Mouse (Mus musculus) Muller cell, postnatal 12 days (primary cell): ENCODE measurements around the gene Ccdc144b.

ENCODE experiments used
- DNase-seq: peaks from one replicate; pipeline ENCODE4 v3.0.0-alpha.2; 2015; ENCODE audit errors: inconsistent ontology term

The Ccdc144b gene

DNA sequence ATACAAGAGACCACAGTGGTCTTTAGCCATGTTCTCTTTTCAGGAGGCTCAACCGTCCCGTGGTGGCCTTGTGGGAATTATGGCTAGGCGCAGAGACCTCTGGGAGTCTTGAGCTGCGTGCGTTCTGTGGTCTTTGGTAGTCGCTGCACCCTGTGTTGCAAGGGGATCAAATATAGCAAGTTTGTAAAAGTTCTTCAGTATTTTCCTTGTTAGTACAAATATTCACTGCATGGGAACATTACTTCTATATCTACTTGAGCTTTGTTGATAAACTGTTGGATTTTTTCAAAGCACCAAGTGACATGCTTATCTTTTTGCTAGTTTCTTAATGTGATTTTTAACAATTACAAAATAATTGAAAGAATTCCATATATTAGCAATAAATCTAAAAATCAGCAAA, at the start of gene Ccdc144b:
Gene Ccdc144b (minus strand): TSS at position 101 of the 400 bp plus-strand sequence.
- DNase-seq = no peak

DNA sequence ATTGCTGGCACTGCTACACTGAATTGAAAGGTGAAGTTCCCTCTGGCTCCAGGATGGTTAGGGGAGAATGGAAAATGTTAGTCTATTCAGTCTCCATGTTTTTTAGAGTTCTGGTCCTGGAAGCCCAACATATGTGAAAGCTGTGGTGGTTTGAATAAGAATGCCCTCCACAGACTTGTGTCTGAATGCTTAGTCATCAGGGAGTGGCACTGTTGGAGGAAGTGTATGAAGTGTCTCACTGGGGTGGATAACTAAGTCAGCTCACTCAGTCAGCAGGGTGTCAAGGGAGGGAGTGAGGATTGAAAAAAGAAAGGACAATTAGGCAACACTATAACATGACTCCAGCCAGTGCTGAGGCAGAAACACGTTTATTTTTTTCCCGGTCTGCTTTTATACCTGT, 42.0 kb upstream of the Ccdc144b start:
- peak; percentile 2 for DNase-seq

- DNase-seq = no peak
Measured at GRCm38 (mm10) chr3:36087591-36087990, 34.2 kb upstream of the Ccdc144b start.

- no peak for DNase-seq
Measured at GRCm38 (mm10) chr3:36085394-36085793, 32.0 kb upstream of the Ccdc144b start.

GRCm38 (mm10) chr3:36083381-36083780, 30.0 kb upstream of the Ccdc144b start:
- no peak for DNase-seq

- DNase-seq = no peak
Measured at GRCm38 (mm10) chr3:36082843-36083242, 29.5 kb upstream of the Ccdc144b start.

GRCm38 (mm10) chr3:36080741-36081140, 27.4 kb upstream of the Ccdc144b start:
- DNase-seq = no peak

DNA sequence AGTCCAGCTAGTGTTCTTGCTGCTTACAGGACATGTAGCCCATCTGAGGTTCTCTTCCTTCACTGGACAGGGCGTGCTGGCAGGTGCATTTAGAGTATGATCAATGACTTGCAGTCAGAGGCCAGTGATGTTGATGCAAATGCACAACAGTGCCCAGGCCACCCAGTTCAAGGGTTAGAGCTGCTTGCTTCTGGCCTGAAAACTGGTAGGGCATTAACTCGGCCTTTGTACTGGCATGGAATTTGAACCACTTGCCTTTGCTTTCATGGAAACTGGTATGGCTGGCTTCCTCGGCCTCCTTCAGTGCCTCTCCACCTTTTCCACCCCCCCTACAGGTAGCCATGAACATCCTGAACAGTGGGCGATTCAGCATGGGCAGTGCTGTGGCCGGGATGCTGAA, 26.5 kb upstream of the Ccdc144b start:
- DNase-seq = no peak

GRCm38 (mm10) chr3:36077386-36077785, 24.0 kb upstream of the Ccdc144b start:
- no peak for DNase-seq

DNA sequence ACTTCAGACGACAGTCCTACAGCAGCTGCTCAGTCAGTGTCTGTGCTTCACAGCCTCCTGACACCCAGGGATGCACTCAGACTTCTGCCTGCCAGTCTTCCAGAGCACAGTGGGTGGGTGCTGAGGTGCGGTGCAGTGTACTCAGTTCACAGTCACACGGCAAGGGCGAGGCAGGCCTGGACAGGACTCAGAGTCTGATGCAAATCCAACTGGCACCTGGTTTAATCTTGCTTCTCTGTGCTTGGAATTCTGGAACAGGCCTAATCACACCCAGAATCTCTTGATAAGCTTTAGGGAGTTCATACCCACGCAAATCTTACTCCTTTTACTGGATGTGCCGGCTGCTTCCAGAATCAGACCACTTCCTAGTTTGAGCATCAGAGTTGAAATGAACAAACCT, 22.1 kb upstream of the Ccdc144b start:
- no peak for DNase-seq

- DNase-seq = no peak
Measured at GRCm38 (mm10) chr3:36074231-36074630, 20.9 kb upstream of the Ccdc144b start.

DNA sequence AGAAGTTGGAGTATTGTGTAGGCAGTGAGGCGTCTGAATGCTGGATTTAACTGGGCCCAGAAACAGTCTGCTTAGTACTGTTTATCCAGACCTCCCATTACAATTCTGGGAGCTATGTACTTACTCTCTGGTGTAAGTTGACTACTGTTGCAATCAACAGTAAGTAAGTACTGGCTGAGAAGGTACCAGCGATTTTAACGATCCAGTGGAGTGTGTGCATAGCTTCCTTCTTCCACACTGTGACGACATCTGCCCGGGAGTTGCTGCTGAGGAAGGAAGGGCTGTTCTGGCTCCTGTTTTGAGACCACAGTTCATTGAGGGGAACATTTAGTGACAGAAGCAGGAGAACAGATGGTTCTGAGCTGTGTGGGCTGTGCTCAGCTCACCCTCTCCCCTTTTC, 17.7 kb upstream of the Ccdc144b start:
- no peak for DNase-seq

- no peak for DNase-seq
Measured at GRCm38 (mm10) chr3:36070436-36070835, 17.1 kb upstream of the Ccdc144b start.

GRCm38 (mm10) chr3:36067731-36068130, 14.4 kb upstream of the Ccdc144b start:
- DNase-seq = no peak

- peak; percentile 96 for DNase-seq
Measured at GRCm38 (mm10) chr3:36065843-36066651, 12.7 kb upstream of the Ccdc144b start, which contains the start of gene Acad9. Gene Acad9, plus strand, starts transcription at chr3:36065979.

- peak; percentile 30 for DNase-seq
Measured at GRCm38 (mm10) chr3:36065166-36065565, 11.8 kb upstream of the Ccdc144b start.

DNA sequence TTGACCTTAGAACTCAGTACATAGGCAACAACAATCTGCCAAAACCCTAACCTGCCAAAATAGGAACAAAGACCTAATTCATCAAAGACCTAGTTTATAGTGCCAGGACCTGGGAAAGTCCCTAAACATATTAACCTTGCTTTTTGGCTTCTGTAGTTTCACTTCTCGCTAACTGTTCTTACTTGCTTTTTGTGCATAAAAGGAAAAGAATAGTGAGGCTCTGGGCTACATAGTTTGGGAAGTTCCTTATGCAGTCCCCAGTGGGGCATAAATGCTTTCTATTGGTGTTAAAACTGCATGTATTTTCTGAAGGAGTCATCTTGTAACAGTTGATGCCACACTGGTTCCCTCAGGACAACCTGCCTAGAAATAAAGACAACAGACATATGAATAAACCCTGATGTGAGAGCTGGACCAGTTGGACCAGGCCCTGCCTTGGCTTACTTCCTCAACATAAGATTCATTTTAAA, 11.3 kb upstream of the Ccdc144b start:
- DNase-seq = no peak

DNA sequence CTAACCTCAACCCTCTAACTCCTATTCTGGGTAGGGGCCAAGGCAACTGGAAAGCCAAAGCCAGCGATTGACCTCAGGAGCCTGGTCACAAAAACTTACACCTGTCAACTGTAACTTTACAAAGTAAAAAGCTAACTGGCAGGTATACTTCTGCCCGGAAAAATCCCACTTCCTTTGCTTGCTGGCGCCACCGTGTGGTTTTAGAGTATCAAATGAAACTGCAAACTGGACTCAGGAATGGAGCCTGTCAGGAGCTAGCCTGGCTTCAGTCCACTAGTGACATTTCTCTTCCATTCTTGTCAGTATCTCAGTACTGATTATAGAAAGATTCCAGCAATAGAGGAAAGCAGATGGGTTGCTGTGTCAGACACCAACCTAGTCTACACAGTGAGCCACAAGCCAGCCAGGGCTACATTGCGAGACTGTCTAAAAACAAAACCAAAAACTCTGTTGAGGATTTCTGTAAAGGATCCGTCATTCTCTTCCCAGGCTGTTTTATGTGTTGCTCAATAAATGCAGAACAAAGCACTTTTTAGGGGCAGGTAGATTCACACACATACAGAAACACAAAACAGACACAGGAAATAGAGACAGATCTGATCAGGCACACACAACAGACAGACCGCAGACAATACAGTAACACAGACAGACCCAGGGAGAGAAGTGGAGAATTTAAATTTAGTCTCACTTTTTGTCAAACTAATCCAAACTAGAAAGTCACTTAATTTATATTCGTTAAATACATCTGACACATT, 6.9 kb upstream of the Ccdc144b start:
- peak; percentile 40 for DNase-seq

GRCm38 (mm10) chr3:36049106-36049505, 4.2 kb downstream of the Ccdc144b start:
- DNase-seq = no peak

- DNase-seq = no peak
Measured at GRCm38 (mm10) chr3:36045086-36045485, 8.3 kb downstream of the Ccdc144b start.

- no peak for DNase-seq
Measured at GRCm38 (mm10) chr3:36044520-36044919, 8.8 kb downstream of the Ccdc144b start.

DNA sequence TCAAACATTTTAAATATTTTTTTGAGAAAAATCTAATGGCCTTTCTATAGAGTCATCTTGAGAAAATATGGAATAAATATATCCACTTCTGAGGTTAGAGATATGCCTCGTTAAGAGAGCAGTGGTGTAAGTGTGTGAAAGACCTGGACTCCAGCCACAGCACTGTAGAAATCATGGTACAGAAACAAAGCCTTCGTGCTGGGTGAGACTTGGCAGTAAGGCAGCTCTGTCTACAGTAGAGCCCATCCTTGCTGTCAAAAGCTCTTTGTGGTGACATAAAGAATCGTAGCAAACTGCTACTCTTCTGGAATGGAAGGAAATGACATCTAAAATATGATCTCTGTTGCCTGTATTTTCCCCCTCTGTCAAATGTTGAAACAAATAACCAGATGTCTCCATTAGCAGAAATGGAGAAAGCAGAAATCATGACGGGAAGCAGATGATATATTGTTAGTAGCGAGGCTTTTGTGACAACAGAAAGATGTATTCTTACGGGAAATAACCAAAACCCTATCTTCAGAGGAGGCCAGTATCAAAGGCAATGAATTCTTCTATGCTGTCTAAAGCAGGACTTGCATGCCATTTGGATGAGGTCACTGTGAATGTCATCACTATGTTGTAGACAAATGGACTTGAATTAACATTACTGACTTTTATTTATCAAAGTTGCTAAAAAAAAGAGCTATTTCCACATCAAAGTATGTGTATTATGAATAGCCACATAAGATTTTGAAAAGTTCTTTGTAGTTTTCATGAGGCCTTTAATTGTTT, 21.4 kb downstream of the Ccdc144b start:
- peak; percentile 85 for DNase-seq
